Mouse (Mus musculus) cerebellum, postnatal 4 days (tissue): ENCODE measurements around the gene Nxn.

Source experiments
- DNase-seq, 2 experiments: peaks; one replicate each; pipeline ENCODE4 v3.0.0; 2022; ENCODE audit warnings: low spot score in 2 of 2, mixed read lengths in 1 of 2

Gene Nxn

DNA sequence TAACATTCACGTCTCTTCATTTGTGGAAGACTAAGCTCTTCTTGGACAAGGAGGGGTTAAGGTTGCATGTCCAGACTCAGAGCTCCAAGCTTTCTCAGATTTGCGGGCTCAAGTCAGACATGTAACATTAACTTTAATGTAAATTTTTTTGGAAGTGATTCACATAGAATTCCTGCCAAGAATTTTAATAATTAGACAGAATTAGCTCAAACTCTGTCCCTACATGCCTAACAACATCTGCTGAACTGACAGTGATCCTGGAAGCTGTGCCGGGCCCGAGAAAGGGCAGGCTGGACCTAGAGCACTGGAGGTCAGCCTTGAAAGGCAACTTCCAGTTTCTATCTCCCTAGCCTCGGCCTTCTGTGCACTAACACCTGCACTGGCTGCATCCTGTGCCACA lies 66.7 kb downstream of the Nxn start:
- no peak for DNase-seq

DNA sequence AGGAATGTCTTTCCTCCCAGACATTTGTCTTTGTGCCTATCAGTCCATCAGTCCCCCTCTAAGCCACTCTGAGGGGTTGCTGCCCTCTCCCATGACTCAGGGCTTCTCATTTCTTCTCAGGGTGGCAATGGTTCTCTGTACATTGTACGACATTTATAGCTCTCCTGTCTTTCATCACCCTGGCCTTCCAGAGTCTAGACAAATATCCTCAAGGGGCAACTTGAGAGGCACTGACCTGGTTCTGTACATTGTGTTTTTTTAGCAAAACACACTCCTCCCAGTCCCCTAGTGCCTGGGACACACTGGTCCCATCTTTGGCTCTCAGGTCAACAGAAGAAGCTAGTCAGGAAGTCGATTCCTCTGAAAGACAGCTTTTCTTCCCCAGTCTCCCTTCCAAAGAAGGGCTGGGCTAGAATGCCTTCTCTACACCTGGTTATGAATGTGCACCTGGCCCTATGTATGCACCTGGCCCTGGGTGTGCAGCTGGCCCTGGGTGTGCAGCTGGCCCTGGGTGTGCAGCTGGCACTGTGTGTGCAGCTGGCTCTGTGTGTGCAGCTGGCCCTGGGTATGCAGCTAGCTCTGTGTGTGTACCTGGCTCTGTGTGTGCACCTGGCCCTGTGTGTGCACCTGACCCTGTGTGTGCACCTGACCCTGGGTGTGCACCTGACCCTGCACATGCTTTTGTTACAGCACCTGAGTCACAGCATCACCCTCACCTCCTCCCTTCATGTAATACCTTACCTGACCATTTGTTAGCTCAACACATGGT lies 70.2 kb downstream of the Nxn start:
- DNase-seq, result no peak

DNA sequence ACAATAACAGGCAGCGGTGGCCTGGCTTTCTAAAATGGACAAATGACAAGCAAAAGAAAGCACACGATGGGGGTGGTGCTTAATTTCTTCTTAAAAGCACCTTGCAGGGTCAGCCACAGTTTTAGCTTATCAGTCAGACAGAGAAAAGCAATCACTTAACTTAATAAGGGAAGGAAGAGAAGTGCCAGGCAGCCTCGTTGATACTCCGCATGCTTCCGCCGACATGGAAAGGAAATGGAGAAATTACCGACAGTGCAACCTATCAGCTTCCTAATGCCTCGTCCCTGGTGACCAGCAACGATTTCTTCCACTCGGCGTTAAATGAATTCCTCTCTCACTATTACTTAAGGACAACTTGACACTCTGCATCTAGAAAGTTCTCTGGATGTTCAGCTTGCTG lies 70.9 kb downstream of the Nxn start:
- DNase-seq, result no peak

DNA sequence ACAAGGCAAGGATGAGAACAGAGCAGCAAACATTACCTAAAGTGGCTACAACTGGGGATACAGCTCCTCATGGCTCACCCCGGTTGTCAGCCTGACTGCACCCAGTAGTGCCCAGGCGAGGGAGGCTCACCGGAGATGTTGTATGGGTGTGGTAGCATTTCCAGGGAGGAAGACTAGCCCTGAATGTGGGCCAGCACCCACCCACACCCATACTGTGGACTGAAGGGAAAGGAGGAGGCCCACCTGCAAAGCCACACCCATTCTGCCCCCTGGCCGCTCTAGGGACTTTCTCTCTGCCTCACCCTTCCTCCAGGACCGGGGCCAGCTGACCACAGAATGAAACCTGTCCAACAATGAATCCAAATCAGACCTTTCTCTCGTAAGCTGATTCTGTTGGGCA lies 72.3 kb downstream of the Nxn start:
- no peak for DNase-seq

GRCm38 (mm10) chr11:76326051-76326450 lies 72.9 kb downstream of the Nxn start:
- DNase-seq, result no peak

GRCm38 (mm10) chr11:76324801-76325200 lies 74.1 kb downstream of the Nxn start:
- DNase-seq, result no peak

GRCm38 (mm10) chr11:76324207-76324606 lies 74.7 kb downstream of the Nxn start:
- no peak for DNase-seq

GRCm38 (mm10) chr11:76322939-76323338 lies 76.0 kb downstream of the Nxn start:
- DNase-seq, result no peak

DNA sequence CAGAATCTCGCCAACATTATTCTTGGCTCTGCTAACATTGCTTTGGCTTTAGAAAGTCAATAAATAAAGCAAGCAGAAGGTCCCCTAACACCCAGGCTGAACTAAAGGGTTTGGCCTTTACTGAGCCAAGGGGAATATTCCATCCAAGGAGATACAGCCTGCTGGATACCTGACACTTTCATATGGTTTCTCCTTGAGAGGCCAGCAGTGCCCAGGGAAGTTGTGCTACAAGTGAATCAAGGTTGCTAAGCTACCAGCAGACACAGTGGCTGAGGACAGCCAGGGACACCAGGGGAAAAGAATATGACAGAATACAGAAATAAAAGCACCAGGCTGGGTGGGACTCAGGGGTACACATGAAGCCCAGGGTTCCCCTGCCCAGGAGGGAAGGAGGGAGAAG lies 76.9 kb downstream of the Nxn start:
- DNase-seq, result no peak

DNA sequence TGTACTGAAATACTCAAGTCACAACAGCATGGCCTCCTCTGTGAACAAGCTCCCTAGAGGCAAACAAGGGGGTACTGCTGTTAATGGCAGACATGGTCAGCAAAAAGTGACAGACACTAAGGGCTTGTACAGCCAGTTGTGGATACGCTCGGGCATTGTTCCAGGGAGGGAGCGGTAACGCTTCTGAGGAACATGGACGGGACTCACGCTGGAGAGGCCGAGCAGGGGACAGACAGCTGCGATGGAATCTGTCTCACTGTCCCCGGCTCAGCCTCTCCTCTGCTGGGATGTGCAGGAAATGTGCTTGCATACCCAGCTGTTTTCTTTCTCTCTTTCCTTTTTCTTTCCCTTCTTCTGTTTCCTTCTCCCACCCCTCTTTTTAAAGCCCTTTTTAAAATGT lies 78.5 kb downstream of the Nxn start:
- DNase-seq, result no peak

- no peak for DNase-seq
Measured at GRCm38 (mm10) chr11:76319714-76320435, 79.1 kb downstream of the Nxn start.

DNA sequence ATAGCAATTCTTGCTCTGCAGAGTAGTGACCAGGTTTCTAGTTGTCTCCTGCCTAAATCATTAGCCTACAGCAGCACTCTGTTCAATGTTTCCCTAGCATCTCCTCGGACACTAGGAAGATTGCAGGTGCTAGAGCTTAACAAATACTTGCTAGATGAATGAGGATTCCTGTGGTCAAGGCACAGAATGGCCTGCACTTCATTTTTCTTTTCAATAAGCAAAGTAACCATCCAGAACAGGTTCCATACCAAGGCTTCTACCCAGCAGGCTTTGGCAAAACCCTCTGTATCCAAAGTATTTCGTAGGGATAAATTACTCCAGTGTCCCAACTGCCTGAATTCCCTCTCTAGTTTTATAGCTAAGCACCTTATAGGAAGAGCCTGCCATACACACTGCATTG lies 81.0 kb downstream of the Nxn start:
- no peak for DNase-seq

- DNase-seq, result no peak
Measured at GRCm38 (mm10) chr11:76315785-76316444, 83.0 kb downstream of the Nxn start.

DNA sequence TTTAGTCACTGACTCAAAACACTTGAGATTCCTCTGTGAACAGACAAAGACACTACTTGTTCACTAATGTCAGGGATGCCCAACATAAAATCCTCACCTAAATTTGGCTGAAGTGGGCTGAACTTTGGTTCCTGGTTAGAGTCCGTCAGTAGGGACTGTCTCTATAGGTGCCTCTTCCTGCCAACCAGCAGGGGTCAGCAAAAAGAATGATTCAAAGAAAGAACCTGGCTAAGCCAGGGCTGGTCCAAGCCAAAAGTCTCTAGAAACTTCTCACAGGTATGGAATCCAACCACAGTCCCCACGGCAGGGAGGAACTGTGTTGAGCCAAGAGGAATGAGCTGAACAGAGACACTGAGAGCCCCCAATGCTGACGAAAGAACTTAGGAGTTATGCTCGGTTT lies 84.2 kb downstream of the Nxn start:
- no peak for DNase-seq

DNA sequence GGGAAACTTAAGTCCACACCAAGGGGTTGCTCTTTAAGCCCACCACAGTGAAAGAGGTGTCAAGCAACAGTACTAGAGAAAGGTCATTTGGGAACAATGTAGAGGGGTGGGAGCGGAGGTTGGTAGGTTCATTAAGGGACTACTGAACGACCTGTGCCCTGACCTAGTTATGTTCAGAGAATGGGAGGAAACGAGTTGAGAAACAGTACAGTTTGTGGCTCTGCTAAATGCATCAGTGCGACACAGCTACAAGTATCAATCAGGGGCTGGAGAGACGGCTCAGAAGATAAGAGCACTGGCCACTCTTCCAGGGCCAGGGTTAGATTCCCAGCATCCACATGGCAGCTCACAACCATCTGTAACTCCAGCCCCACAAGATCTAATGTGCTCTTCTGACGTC lies 84.8 kb downstream of the Nxn start:
- no peak for DNase-seq

GRCm38 (mm10) chr11:76312805-76313204 lies 86.1 kb downstream of the Nxn start:
- DNase-seq, result no peak

DNA sequence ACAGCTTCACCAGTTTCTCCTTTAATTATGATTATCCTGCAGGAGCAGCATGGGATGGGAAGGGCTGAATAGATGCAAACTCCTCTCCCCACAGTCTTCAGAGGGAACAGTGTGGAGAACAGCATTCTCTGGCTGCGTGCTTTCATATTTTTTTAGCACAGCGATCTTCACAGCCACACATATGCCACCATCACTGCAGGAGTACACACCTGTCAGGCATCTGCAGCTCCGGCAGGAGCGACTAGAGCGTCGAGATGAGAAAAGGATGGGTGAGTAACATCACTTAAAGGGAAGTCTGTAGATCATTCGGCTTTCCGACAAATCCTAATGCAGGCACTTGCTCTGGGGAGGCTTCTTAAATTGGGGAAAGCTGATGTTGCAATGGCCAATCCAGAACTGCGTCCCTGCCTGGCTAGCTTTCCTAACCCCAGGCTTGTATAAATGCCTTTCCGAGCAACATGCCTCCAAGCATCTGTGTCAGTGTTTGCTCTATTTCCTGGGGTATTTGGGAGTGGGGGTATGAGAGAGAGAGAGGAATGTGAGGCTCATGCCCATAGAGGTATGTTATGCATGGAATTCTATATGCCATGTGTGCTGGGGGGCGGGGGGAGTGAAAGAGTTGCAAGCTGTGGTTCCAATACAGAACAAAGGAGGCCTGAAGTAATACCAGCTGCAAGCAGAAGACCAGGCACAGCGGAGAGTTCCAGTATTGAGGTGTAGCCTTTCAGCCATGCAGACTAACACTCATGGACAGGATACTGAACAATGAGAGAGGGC lies 87.5 kb downstream of the Nxn start:
- DNase-seq, result no peak

DNA sequence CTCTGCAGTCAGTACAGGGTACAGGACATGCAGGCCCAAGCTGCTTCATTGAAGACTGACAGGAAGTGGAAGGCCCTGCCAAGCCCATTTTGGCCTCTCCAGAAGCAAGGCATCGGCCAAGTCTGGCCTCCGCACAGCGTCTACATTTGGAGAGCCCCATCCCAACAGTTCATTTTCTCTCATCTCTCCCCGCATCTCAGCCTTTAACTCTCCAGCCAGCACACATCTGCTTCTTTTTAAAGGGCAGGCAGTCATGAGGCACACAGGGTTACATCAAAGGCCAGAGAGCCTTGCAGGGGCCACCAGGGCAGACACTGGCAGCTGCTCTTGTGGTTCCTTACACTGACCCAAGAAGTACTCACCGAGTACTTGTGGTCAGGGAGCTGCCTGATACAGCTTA lies 89.1 kb downstream of the Nxn start:
- no peak for DNase-seq

GRCm38 (mm10) chr11:76309072-76309471 lies 89.9 kb downstream of the Nxn start:
- no peak for DNase-seq

- DNase-seq, result no peak
Measured at GRCm38 (mm10) chr11:76306769-76307168, 92.2 kb downstream of the Nxn start.

DNA sequence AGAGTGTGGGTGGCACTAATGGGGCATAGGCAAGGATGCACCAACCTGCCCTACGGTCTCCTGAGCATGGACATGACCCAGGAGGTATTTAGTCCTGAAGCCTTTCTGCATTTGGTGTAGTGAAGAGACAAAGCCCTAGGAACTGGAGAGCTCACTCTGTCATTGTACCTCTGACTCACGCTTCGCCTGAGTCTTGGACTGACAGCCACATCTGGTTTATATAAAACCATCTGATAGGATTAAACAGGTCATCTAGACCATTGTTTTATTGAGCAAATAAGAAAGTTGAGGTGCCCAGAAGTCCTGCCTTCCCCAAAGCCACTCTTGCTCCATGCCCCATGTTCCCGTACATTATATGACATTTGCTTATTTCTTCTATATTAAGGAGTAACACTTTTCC lies 93.4 kb downstream of the Nxn start:
- no peak for DNase-seq

DNA sequence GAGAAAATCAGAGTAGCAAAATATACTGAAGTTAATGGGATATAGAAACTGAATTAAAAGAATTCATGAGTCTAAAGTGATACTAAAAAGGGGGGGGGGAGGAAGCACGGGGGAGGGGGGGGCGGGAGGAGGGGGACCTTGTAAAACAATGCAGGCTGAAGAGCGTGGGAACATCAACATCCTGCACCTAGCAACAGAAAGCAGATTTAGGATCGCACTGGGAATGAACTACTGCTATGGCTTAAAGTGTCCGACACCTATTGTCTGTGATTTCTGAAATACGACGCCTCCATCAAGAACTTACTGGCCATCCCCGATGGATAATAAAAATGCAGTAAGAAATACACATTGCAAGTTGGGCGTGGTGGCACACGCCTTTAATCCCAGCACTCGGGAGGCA lies 95.6 kb downstream of the Nxn start:
- DNase-seq, result no peak
